Comparison of ENCODE assay signal across 28 mouse cellular contexts in genomic region chr9:37412989-37413388, GRCm38 (mm10). TPM values are rescaled to one million over a fixed set of nuclear protein-coding genes. Genes with fewer than 3 reads are reported as not detected.
DNase-seq lines count a peak whose midpoint lies in the region; ATAC-seq and TF ChIP-seq lines count a peak whose summit lies in the region.
"Had no signal": no experiment of that assay in that cellular context is flagged by ENCODE, and none has a peak within 500 bp of the region (broad histone marks: within the 10 kb centered on the region; RNA-seq: fewer than 3 reads in every experiment).

No protein-coding gene starts in this region.

- peaks cover 23% of the 10 kb centered on the region for H3K4me1 ChIP-seq in kidney, adult 2 months (ENCODE audit: control insufficient read depth, insufficient read depth, low read length)
- H3K4me1 ChIP-seq in liver, embryonic 11.5 days (replicated peaks; ENCODE audit: control insufficient read depth, insufficient read depth, low read length): no peaks in the 10 kb centered on the region
- no peaks in the 10 kb centered on the region for H3K4me1 ChIP-seq in liver, embryonic 12.5 days
- H3K4me1 ChIP-seq: embryonic facial prominence, embryonic 15.5 days had no signal

- H3K4me3 ChIP-seq in kidney, adult 2 months (ENCODE audit: insufficient read depth, low read depth, low read length): no peak overlapping the region
- H3K4me3 ChIP-seq in liver, embryonic 11.5 days (ENCODE audit: low read depth, low read length): no peak overlapping the region
- no peak overlapping the region for H3K4me3 ChIP-seq in liver, embryonic 12.5 days
- H3K4me3 ChIP-seq: embryonic facial prominence, embryonic 13.5 days; embryonic facial prominence, embryonic 15.5 days; erythroblast, embryonic 14.5 days; forebrain, embryonic 10.5 days had no signal

- H3K27ac ChIP-seq in kidney, adult 2 months (ENCODE audit: insufficient read depth, low read depth, low read length): no peak overlapping the region
- H3K27ac ChIP-seq in liver, embryonic 11.5 days (ENCODE audit: low read depth, low read length): no peak overlapping the region
- no peak overlapping the region for H3K27ac ChIP-seq in liver, embryonic 12.5 days
- H3K27ac ChIP-seq: embryonic facial prominence, embryonic 13.5 days; embryonic facial prominence, embryonic 15.5 days; forebrain, embryonic 10.5 days had no signal

- no peaks in the 10 kb centered on the region for H3K9me3 ChIP-seq in liver, embryonic 11.5 days (ENCODE audit: control insufficient read depth, low read length)
- no peaks in the 10 kb centered on the region for H3K9me3 ChIP-seq in liver, embryonic 12.5 days (replicated peaks)
- H3K9me3 ChIP-seq: embryonic facial prominence, embryonic 13.5 days; embryonic facial prominence, embryonic 15.5 days; forebrain, embryonic 10.5 days had no signal

- no peaks in the 10 kb centered on the region for H3K27me3 ChIP-seq in kidney, adult 2 months (replicated peaks; ENCODE audit: control insufficient read depth, insufficient read depth, low read length)
- H3K27me3 ChIP-seq in liver, embryonic 11.5 days (replicated peaks; ENCODE audit: control insufficient read depth, insufficient read depth, low read length): peaks cover 6% of the 10 kb centered on the region
- H3K27me3 ChIP-seq in liver, embryonic 12.5 days (replicated peaks): peaks cover 19% of the 10 kb centered on the region

- H3K36me3 ChIP-seq in kidney, adult 2 months (ENCODE audit: control insufficient read depth, insufficient read depth, low read length): no peaks in the 10 kb centered on the region
- H3K36me3 ChIP-seq in liver, embryonic 11.5 days (ENCODE audit: control insufficient read depth, insufficient read depth, low read length): no peaks in the 10 kb centered on the region
- H3K36me3 ChIP-seq in liver, embryonic 12.5 days: no peaks in the 10 kb centered on the region
- H3K36me3 ChIP-seq: embryonic facial prominence, embryonic 13.5 days; embryonic facial prominence, embryonic 15.5 days; forebrain, embryonic 10.5 days had no signal

- DNase-seq in heart, adult 11 months: peak; percentile 83
- no peak for DNase-seq in heart, postnatal 4 days
- peak; percentile 55 for DNase-seq in kidney, adult 2 months
- DNase-seq in kidney, postnatal 4 days: no peak
- peak; percentile 47 for DNase-seq in kidney, postnatal 14 days
- no peak for DNase-seq in kidney, adult 11 months
- DNase-seq in liver, embryonic 11.5 days (ENCODE audit: low spot score): peak; percentile 5
- DNase-seq: adrenal gland, adult 2 months; adrenal gland, postnatal 10 days; adrenal gland, postnatal 25 days; cerebellum, adult 11 months; cerebellum, adult 18-20 months; cerebellum, adult 8-10 months; cerebellum, adult 9-11 months; cerebellum, postnatal 14 days; cerebellum, postnatal 36 days; embryo, embryonic 11 days had no signal

- no peak for ATAC-seq in liver, embryonic 11.5 days (replicated peaks; ENCODE audit: low FRiP score)
- no peak for ATAC-seq in liver, embryonic 12.5 days
- ATAC-seq: forebrain, embryonic 14.5 days; forebrain, embryonic 16.5 days had no signal

- no peak overlapping the region for H3K9ac ChIP-seq in liver, embryonic 11.5 days (ENCODE audit: low read depth, low read length)
- H3K9ac ChIP-seq in liver, embryonic 12.5 days: no peak overlapping the region
- H3K9ac ChIP-seq: embryonic facial prominence, embryonic 13.5 days; embryonic facial prominence, embryonic 15.5 days had no signal

- no peak overlapping the region for H3K4me2 ChIP-seq in liver, embryonic 11.5 days
- H3K4me2 ChIP-seq in liver, embryonic 12.5 days: no peak overlapping the region
- H3K4me2 ChIP-seq: embryonic facial prominence, embryonic 13.5 days; embryonic facial prominence, embryonic 15.5 days had no signal

- 29% methylated on average over 3 of the region's 3 CpGs for WGBS in kidney, adult 2 months
- WGBS in liver, embryonic 11.5 days: 49% methylated on average over 3 of the region's 3 CpGs
- 43% methylated on average over 3 of the region's 3 CpGs for WGBS in liver, embryonic 12.5 days (ENCODE audit: insufficient replicate concordance)

- no peak for TF ChIP-seq CTCF in kidney, adult 2 months (conservative IDR thresholded peaks at IDR 0.05; ENCODE audit: insufficient read depth, insufficient read length, low read depth, low read length)

- TF ChIP-seq POLR2A in kidney, adult 2 months (IDR thresholded peaks at IDR 0.05; ENCODE audit: low read depth, low read length): no peak

RNA-seq across cellular contexts. Expression of gene Robo4, which starts 11.3 kb away (rescaled TPM):
- 10 to 100 TPM; 32.6 to 33.2 TPM for total RNA-seq in heart, postnatal 4 days (2021)
- polyA plus RNA-seq in kidney, adult 2 months (2012; rRNA removed): 25.4 and 27.6 TPM in 2 replicates
- polyA plus RNA-seq in liver, embryonic 11.5 days (2014; fragmentation: Nextera tagmentation; extraction: Ambion mirVana): 7.6 and 8.5 TPM in 2 replicates
- 4.4 and 5.1 TPM in 2 replicates for polyA plus RNA-seq in liver, embryonic 12.5 days (2016; fragmentation: Nextera tagmentation; extraction: Ambion mirVana)
- total RNA-seq: MEL had no signal
- polyA plus RNA-seq: C2C12 had no signal

RNA-seq across cellular contexts. Expression of gene Robo3, which starts 20.1 kb away (rescaled TPM):
- total RNA-seq in heart, postnatal 4 days (2021): under 1 TPM in 1 of 2 experiments, not detected in 1; 0.05 TPM
- 14.4 and 18.7 TPM in 2 replicates for polyA plus RNA-seq in kidney, adult 2 months (2012; rRNA removed)
- polyA plus RNA-seq in liver, embryonic 11.5 days (2014; fragmentation: Nextera tagmentation; extraction: Ambion mirVana): 0.18 and 0.32 TPM in 2 replicates
- polyA plus RNA-seq in liver, embryonic 12.5 days (2016; fragmentation: Nextera tagmentation; extraction: Ambion mirVana): 0.25 and 0.26 TPM in 2 replicates
- total RNA-seq: MEL had no signal

RNA-seq across cellular contexts. Expression of gene Hepacam, which starts 45.8 kb away (rescaled TPM):
- not detected for total RNA-seq in heart, postnatal 4 days (2021)
- polyA plus RNA-seq in kidney, adult 2 months (2012; rRNA removed): 0.03 and 0.09 TPM in 2 replicates
- polyA plus RNA-seq in liver, embryonic 11.5 days (2014; fragmentation: Nextera tagmentation; extraction: Ambion mirVana): not detected in 2 replicates
- 0.05 TPM in 1 of 2 replicates, not detected in the other for polyA plus RNA-seq in liver, embryonic 12.5 days (2016; fragmentation: Nextera tagmentation; extraction: Ambion mirVana)
- total RNA-seq: common myeloid progenitor, adult 5-6 weeks had no signal
- polyA plus RNA-seq: embryonic facial prominence, embryonic 11.5 days; embryonic facial prominence, embryonic 13.5 days; erythroblast, embryonic 14.5 days; forebrain, embryonic 10.5 days had no signal

Comparison
In these comparisons a context has a peak if more than half of its experiments do, and no peak if none do; other contexts are left out.
1. DNase-seq: peak in heart, adult 11 months (single experiment), kidney, adult 2 months (single experiment), kidney, postnatal 14 days (single experiment) and liver, embryonic 11.5 days (single experiment); none in heart, postnatal 4 days (single experiment), kidney, postnatal 4 days (0 of 2) and kidney, adult 11 months (single experiment).
2. RNA of gene Robo3, which starts 20.1 kb away (polyA plus RNA-seq): 14.4 to 18.7 TPM in kidney, adult 2 months; 0.18 to 0.32 TPM in liver, embryonic 11.5 days and 0.25 to 0.26 TPM in liver, embryonic 12.5 days; every median in the first group is over 10 times any median in the second.